Mouse (Mus musculus): ENCODE data around the gene Ppil2. TPM values are rescaled to one million over a fixed set of nuclear protein-coding genes. Genes with fewer than 3 reads are reported as not detected.

Gene Ppil2
- polyA plus RNA-seq (2014; fragmentation: Nextera tagmentation; extraction: Ambion mirVana) = 104 and 108 TPM in 2 replicates

- Histone ChIP-seq H3K27me3 (ENCODE audit: control insufficient read depth, insufficient read depth, low read length) (no peaks in the 10 kb centered on the region), H3K27ac (ENCODE audit: low read depth, low read length) (peak within 1 kb of the TSS; percentile 50; the same call in 1 of the 2 replicates), H3K9me3 (replicated peaks; ENCODE audit: control insufficient read depth, low read length) (no peaks in the 10 kb centered on the region), H3K4me2 (peak within 1 kb of the TSS; percentile 78), H3K9ac (ENCODE audit: low read depth, low read length) (peak within 1 kb of the TSS; percentile 85), H3K4me3 (ENCODE audit: low read depth, low read length) (peak within 1 kb of the TSS; percentile 93), H3K36me3 (ENCODE audit: control insufficient read depth, insufficient read depth, low read length) (peaks cover 19% of the 10 kb centered on the region), H3K4me1 (ENCODE audit: control insufficient read depth, insufficient read depth, low read length) (peaks cover 9% of the 10 kb centered on the region; the same call in 1 of the 2 replicates)
- 9% methylated on average over 38 of the region's 38 CpGs for WGBS (ENCODE audit: insufficient replicate concordance)
- peak; percentile 76 for ATAC-seq (replicated peaks; ENCODE audit: insufficient number of reproducible peaks, low FRiP score, low TSS enrichment)
Measured at GRCm38 (mm10) chr16:17110771-17111743, at the start of gene Ppil2. Gene Ppil2 (minus strand): TSS chr16:17111257.

GRCm38 (mm10) chr16:17154346-17154745 lies 43.3 kb upstream of the Ppil2 start:
- ATAC-seq (replicated peaks; ENCODE audit: insufficient number of reproducible peaks, low FRiP score, low TSS enrichment) = no peak
- Histone ChIP-seq H3K4me3 (ENCODE audit: low read depth, low read length) (no peak overlapping the region), H3K4me2 (no peak overlapping the region), H3K36me3 (ENCODE audit: control insufficient read depth, insufficient read depth, low read length) (peaks cover 18% of the 10 kb centered on the region), H3K9me3 (replicated peaks; ENCODE audit: control insufficient read depth, low read length) (no peaks in the 10 kb centered on the region), H3K4me1 (ENCODE audit: control insufficient read depth, insufficient read depth, low read length) (no peaks in the 10 kb centered on the region), H3K27me3 (ENCODE audit: control insufficient read depth, insufficient read depth, low read length) (no peaks in the 10 kb centered on the region), H3K27ac (ENCODE audit: low read depth, low read length) (no peak overlapping the region), H3K9ac (ENCODE audit: low read depth, low read length) (no peak overlapping the region)
- 91% methylated on average over 2 of the region's 2 CpGs for WGBS (ENCODE audit: insufficient replicate concordance)

GRCm38 (mm10) chr16:17151874-17152273 lies 40.8 kb upstream of the Ppil2 start:
- whole genome bisulfite sequencing (ENCODE audit: insufficient replicate concordance) = 94% methylated on average over 4 of the region's 4 CpGs

DNA sequence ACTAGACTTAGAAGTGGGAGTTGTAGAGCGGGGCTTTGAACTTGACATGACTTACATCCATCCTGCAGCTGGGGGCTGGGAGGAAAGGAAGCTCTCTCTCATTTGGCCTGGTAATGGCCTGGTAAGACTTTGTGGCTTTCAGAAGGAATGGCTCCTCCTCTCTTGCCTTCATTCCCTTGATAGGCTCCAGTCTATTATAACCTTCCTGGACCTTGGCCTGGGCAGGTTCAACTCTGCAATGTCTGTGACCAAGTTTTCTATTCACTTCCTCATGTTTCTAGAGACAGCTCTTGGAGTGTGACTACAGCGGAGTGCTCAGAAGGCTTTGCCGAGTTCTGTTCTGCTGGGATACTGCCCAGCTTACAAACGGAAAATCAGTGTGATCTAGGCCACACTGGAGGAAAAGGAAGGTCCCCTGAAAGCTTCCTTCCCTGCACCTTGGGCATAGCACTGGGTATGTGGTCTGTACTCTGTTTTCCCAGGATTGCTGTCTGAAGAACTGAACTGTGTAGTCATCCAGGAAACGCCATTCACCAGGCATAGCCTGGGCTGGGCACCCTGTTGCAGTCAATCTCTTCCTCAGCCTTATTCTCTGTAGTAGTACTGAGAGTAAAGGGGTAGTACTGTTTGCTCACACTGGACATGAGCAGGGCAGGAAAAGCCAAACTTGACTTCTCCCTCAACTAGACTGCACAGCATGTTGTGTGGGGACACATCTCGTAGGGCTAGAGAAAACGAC lies 39.6 kb upstream of the Ppil2 start:
- H3K27me3 ChIP-seq (ENCODE audit: control insufficient read depth, insufficient read depth, low read length) = peaks cover 3% of the 10 kb centered on the region; the same call in 1 of the 2 replicates
- WGBS (ENCODE audit: insufficient replicate concordance) = 76% methylated on average over 7 of the region's 7 CpGs
- peaks cover 11% of the 10 kb centered on the region for H3K4me1 ChIP-seq (ENCODE audit: control insufficient read depth, insufficient read depth, low read length)
- H3K36me3 ChIP-seq (ENCODE audit: control insufficient read depth, insufficient read depth, low read length) = peaks cover 14% of the 10 kb centered on the region
- H3K9me3 ChIP-seq (replicated peaks; ENCODE audit: control insufficient read depth, low read length) = no peaks in the 10 kb centered on the region
- H3K4me2 ChIP-seq = no peak overlapping the region
- no peak overlapping the region for H3K9ac ChIP-seq (ENCODE audit: low read depth, low read length)
- no peak overlapping the region for H3K4me3 ChIP-seq (ENCODE audit: low read depth, low read length)
- no peak for ATAC-seq (replicated peaks; ENCODE audit: insufficient number of reproducible peaks, low FRiP score, low TSS enrichment)
- no peak overlapping the region for H3K27ac ChIP-seq (ENCODE audit: low read depth, low read length)

More at GRCm38 (mm10) chr16:17151874-17152273, 40.8 kb upstream of the Ppil2 start:
- Histone ChIP-seq H3K9me3 (replicated peaks; ENCODE audit: control insufficient read depth, low read length) (no peaks in the 10 kb centered on the region), H3K4me1 (ENCODE audit: control insufficient read depth, insufficient read depth, low read length) (peaks cover 11% of the 10 kb centered on the region), H3K27ac (ENCODE audit: low read depth, low read length) (no peak overlapping the region), H3K27me3 (ENCODE audit: control insufficient read depth, insufficient read depth, low read length) (peaks cover 3% of the 10 kb centered on the region; the same call in 1 of the 2 replicates), H3K9ac (ENCODE audit: low read depth, low read length) (no peak overlapping the region), H3K4me2 (no peak overlapping the region), H3K4me3 (ENCODE audit: low read depth, low read length) (no peak overlapping the region), H3K36me3 (ENCODE audit: control insufficient read depth, insufficient read depth, low read length) (peaks cover 14% of the 10 kb centered on the region)
- ATAC-seq (replicated peaks; ENCODE audit: insufficient number of reproducible peaks, low FRiP score, low TSS enrichment) = no peak

- no peaks in the 10 kb centered on the region for H3K9me3 ChIP-seq (replicated peaks; ENCODE audit: control insufficient read depth, low read length)
- H3K4me1 ChIP-seq (ENCODE audit: control insufficient read depth, insufficient read depth, low read length) = peaks cover 11% of the 10 kb centered on the region
- peaks cover 3% of the 10 kb centered on the region; the same call in 1 of the 2 replicates for H3K27me3 ChIP-seq (ENCODE audit: control insufficient read depth, insufficient read depth, low read length)
- peak overlapping the region; percentile 100 for H3K4me2 ChIP-seq
- no peak overlapping the region; the same call in 1 of the 2 replicates for H3K9ac ChIP-seq (ENCODE audit: low read depth, low read length)
- H3K36me3 ChIP-seq (ENCODE audit: control insufficient read depth, insufficient read depth, low read length) = peaks cover 9% of the 10 kb centered on the region
- WGBS (ENCODE audit: insufficient replicate concordance) = 6% methylated on average over 16 of the region's 16 CpGs
- H3K4me3 ChIP-seq (ENCODE audit: low read depth, low read length) = peak overlapping the region; percentile 61
- ATAC-seq (replicated peaks; ENCODE audit: insufficient number of reproducible peaks, low FRiP score, low TSS enrichment) = no peak
- H3K27ac ChIP-seq (ENCODE audit: low read depth, low read length) = no peak overlapping the region
Measured at GRCm38 (mm10) chr16:17148084-17148483, 37.0 kb upstream of the Ppil2 start.

DNA sequence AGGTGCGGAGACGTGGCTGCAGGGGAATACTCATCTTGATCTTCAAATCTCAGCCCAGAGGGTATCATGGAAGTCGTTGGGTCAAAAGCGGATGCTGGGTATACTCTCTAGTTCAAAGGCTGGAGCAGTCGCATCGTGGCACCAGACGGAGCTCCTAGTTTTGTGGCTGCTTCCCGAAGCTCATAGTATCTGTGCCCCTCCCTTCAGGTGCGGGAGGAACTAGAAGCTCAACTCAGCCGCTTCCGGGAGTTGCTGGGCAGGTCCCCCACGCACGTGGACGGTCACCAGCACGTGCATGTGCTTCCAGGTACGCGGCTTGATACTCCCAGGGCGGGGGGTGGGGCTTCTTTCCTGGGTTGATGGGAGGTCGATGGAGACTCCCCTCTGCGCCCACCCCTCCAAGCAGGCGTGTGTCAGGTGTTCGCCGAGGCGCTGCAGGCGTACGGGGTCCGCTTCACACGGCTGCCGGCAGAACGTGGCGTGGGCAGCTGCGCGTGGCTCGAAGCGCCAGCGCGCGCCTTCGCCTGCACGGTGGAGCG lies 36.4 kb upstream of the Ppil2 start:
- Histone ChIP-seq H3K27ac (ENCODE audit: low read depth, low read length) (no peak overlapping the region), H3K27me3 (ENCODE audit: control insufficient read depth, insufficient read depth, low read length) (peaks cover 3% of the 10 kb centered on the region; the same call in 1 of the 2 replicates), H3K4me3 (ENCODE audit: low read depth, low read length) (peak overlapping the region; percentile 61), H3K4me1 (ENCODE audit: control insufficient read depth, insufficient read depth, low read length) (peaks cover 11% of the 10 kb centered on the region), H3K9me3 (replicated peaks; ENCODE audit: control insufficient read depth, low read length) (no peaks in the 10 kb centered on the region), H3K4me2 (peak overlapping the region; percentile 100), H3K36me3 (ENCODE audit: control insufficient read depth, insufficient read depth, low read length) (peaks cover 5% of the 10 kb centered on the region; the same call in 1 of the 2 replicates), H3K9ac (ENCODE audit: low read depth, low read length) (peak overlapping the region; percentile 70)
- WGBS (ENCODE audit: insufficient replicate concordance) = 2% methylated on average over 41 of the region's 41 CpGs
- ATAC-seq (replicated peaks; ENCODE audit: insufficient number of reproducible peaks, low FRiP score, low TSS enrichment) = no peak; the same call in 1 of the 2 replicates

DNA sequence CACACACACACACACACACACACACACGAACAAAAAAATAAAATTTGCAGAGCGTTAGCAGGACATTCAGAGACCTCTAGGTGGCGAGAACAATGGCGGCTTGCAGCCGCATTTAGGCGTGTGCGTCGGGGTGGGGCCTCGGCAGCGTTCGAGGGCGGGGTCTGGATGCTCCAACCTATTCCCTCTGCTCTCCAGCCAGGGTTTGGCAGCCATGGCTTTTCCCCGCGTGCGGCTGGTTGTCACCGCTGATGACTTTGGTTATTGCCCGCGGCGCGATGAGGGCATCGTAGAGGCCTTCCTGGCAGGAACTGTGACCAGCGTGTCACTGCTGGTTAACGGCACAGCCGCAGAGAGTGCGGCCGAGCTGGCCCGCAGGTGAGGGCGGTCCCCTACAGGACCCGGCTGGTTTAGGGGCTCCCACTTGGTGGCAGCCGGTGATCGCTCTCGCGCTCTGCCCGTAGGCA lies 35.7 kb upstream of the Ppil2 start, which contains the start of gene Ccdc116:
Gene Ccdc116, minus strand, starts transcription at position 458 of the 464 bp plus-strand sequence.
- ATAC-seq (replicated peaks; ENCODE audit: insufficient number of reproducible peaks, low FRiP score, low TSS enrichment) = peak; percentile 66

GRCm38 (mm10) chr16:17144339-17144738 lies 33.3 kb upstream of the Ppil2 start, which contains the start of gene Ydjc:
Gene Ydjc (plus strand): TSS chr16:17144621.
- Histone ChIP-seq H3K9ac (ENCODE audit: low read depth, low read length) (no peak within 1 kb of the TSS), H3K27me3 (ENCODE audit: control insufficient read depth, insufficient read depth, low read length) (peaks cover 3% of the 10 kb centered on the region; the same call in 1 of the 2 replicates), H3K27ac (ENCODE audit: low read depth, low read length) (no peak within 1 kb of the TSS), H3K4me3 (ENCODE audit: low read depth, low read length) (no peak within 1 kb of the TSS), H3K9me3 (replicated peaks; ENCODE audit: control insufficient read depth, low read length) (no peaks in the 10 kb centered on the region), H3K4me1 (ENCODE audit: control insufficient read depth, insufficient read depth, low read length) (peaks cover 11% of the 10 kb centered on the region), H3K36me3 (ENCODE audit: control insufficient read depth, insufficient read depth, low read length) (no peaks in the 10 kb centered on the region), H3K4me2 (no peak within 1 kb of the TSS)
- no peak for ATAC-seq (replicated peaks; ENCODE audit: insufficient number of reproducible peaks, low FRiP score, low TSS enrichment)
- WGBS (ENCODE audit: insufficient replicate concordance) = 18% methylated on average over 7 of the region's 7 CpGs

More for the DNA sequence above, 35.7 kb upstream of the Ppil2 start, which contains the start of gene Ccdc116:
- Histone ChIP-seq H3K9ac (ENCODE audit: low read depth, low read length) (peak within 1 kb of the TSS; percentile 70), H3K9me3 (replicated peaks; ENCODE audit: control insufficient read depth, low read length) (no peaks in the 10 kb centered on the region), H3K27me3 (ENCODE audit: control insufficient read depth, insufficient read depth, low read length) (peaks cover 3% of the 10 kb centered on the region; the same call in 1 of the 2 replicates), H3K4me3 (ENCODE audit: low read depth, low read length) (peak within 1 kb of the TSS; percentile 61), H3K36me3 (ENCODE audit: control insufficient read depth, insufficient read depth, low read length) (no peaks in the 10 kb centered on the region), H3K4me2 (peak within 1 kb of the TSS; percentile 100), H3K27ac (ENCODE audit: low read depth, low read length) (no peak within 1 kb of the TSS), H3K4me1 (ENCODE audit: control insufficient read depth, insufficient read depth, low read length) (peaks cover 11% of the 10 kb centered on the region)
- WGBS (ENCODE audit: insufficient replicate concordance) = under 1% methylated on average over 34 of the region's 34 CpGs
